Mouse (Mus musculus): ENCODE results near the gene Abhd10.

The Abhd10 gene

DNA sequence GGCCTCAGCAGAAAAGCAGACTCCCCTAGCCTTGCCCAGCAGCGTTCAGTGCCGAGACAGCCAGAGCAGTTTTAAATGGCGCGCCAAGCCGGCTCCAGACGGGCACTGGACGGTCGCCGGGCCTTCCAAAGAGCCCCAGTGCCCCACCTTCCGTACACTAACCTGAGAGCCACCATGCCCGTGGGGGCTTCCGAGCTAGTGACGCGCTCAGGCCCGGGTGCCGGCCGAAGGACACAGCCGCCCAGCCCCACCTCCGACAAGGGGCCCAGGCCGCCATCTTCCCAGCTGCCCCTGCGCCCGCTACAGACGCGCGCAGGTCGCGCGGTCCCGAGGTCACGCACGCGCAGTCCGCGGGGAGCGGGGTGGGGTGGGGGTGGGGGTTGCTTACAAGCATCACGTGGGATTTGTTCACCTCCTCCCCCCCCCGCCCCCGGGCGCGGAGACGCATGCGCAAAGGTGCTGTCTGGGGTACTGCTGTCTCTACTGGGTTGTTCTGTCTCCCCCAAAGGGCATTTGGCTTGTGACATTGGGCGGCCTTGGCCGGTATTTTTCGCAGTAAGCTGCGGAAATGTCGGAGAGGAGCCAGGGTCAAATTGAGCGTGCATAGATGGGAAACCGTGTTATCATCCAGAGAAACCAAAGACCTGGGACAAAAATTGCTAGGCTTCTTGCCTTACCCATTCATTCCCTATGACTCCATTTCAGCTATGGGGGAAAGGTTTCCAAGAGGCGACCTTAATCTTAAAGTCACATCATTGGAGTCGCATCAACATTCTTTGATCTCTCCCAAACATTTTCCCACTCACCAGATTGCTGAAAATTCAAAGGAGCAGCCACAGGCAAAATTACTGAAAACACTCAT is at the start of gene Abhd10:
Gene Abhd10, minus strand, starts transcription at position 341 of the 862 bp plus-strand sequence.
- WGBS: 1% methylated on average over 51 of the region's 51 CpGs

GRCm38 (mm10) chr16:45791286-45791685 is 48.5 kb upstream of the Abhd10 start:
- 75% methylated on average over 5 of the region's 5 CpGs for WGBS

DNA sequence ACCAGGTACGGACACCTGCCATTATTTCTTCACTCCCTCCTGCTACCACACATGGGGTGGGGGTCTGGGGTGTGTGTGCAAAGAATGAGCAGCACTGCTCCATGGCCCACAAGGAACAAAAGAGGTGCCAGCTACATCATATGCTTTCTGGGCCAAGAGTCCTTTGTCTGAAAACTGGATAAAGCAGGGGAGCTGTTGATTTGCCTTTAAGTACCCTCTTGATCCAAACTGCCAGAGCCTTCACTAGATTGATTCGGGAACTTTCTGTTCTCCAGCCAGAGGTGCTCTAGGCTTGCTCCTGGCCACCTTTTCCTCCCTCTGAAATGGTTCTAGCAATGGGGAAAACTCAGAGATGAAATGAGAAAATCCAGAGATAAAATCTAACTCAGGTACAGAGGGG is 46.6 kb upstream of the Abhd10 start:
- 86% methylated on average over 2 of the region's 2 CpGs for WGBS

- WGBS: 91% methylated on average over 6 of the region's 6 CpGs
Observed at GRCm38 (mm10) chr16:45787650-45788049, 44.9 kb upstream of the Abhd10 start.

DNA sequence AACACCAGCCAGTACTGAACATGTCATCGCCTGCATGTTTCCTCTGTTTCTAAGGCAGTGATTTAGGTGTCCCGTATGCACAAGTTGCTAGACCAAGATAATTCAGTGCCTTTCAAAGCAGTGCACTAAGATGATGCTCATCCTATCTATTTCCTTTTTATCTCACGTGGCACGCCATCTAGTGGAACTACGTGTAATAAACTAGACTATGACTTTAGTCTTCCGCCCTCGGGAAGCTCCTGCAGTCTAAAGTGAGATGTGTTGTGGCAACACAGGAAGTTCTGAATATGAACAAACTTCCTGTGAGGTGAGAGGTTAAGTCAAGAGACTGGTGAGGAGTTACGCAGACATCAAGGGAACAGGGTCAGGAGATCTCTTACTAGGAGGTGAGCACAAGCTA is 43.9 kb upstream of the Abhd10 start:
- WGBS: 36% methylated on average over 8 of the region's 8 CpGs

DNA sequence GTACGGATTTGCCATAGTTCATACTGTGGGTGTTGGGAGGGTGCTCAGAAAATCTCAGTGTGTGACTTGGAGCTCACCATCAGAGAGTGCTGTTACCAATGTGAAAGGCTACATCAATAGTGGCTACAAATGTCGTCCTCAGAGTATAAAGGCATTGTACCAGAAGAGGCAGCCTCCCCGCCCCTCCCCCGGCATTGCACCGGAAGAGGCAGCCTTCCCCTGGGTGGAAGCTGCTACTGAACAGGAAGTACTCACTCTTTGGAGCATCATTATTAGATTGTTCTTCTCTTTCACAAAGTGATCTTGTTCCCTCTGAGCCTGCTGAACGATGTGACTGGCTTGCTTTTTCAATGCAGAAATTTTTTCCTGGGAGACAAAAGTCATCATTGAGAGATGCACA is 37.2 kb upstream of the Abhd10 start:
- 69% methylated on average over 6 of the region's 6 CpGs for WGBS

GRCm38 (mm10) chr16:45774813-45775212 is 32.1 kb upstream of the Abhd10 start:
- WGBS: 88% methylated on average over 5 of the region's 5 CpGs

- 92% methylated on average over 6 of the region's 6 CpGs for WGBS
Observed at GRCm38 (mm10) chr16:45770914-45771313, 28.2 kb upstream of the Abhd10 start.

DNA sequence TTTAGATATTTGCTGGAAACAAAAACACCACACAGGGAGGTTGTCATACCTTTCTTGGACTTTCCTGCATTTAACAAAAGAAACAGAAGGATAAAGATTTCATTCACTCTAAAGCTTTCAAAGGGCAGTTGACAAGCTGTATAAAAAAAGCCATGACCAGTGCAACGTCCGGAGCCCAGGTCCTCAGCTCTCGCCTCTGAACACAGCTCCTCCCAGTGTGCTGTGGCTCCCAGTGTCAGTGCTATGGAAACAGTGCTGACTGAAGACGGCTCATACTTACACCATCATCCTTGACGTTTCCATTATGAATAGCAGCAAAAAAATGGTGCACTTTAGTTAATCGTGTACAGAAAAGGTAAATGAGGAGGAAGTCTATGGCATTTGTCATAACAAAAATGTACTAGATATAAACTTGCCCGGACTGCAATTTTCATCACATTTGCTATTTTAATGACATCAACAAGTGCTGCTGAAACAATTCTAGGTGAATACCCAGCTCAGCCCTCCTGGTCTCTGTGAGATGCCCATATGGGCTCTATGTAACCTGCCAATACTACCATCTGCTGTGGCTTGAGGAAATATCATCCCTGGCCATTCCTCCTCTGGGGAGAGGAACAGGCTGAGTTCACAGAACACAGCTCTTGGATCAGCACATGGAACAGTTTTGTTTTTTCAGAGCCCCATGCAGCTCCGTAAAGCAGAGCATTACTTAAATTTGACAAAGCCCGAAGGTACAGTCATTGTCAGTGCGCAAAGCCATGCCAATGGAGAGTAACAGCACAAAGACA is 25.3 kb upstream of the Abhd10 start:
- WGBS: 38% methylated on average over 10 of the region's 10 CpGs

DNA sequence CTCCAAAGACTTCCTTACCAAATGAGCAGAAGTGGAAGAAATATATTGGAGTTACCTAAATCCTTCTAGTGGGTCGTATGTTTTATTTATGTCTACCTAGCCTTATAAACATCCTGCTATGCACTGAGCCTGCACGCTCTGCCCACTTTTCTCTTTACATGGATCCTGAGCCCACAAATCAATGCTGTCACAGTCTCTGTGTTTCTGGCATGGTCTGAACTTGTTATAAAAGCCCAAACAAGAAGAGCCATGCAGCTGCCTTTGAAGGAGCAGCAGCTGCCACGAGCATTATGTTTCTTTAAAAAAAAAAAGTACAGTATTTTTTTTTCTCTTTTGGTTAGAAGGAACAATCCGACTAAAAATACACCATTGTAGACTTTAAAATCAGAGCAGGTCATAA is 24.7 kb upstream of the Abhd10 start:
- WGBS: 33% methylated on average over 4 of the region's 4 CpGs

DNA sequence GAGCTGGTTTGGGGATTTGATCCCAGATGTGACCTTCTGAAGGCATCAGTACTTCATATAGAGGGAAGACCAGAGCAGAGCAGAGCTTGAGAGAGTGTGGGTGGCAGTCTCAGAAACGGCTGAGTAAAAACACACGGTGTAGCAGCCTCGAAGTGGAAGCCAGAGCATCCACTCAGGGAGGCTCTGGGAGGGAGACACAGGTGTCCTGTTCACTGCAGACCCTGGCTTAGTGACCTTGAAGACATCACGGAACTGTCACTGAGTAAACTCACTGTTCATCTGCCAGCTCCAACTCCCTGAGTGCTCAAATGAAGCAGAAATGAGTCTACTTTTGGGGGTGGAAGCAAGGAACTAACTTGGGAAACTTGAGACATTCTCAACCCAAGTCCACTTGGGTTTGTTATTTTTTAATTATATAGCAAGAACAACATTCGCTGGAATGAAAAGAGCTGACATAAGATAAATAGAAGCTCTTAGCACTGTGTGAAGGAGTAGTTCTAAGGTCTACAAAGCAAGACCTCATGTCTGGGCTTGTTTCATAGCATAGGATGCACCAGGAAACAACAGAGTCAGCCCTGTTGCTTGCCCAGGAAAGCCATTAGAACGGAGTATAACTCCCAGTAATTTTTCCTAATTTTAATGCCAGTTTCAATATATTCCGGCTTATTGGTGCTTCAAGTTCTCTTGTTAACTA is 23.2 kb upstream of the Abhd10 start:
- 60% methylated on average over 7 of the region's 7 CpGs for WGBS

DNA sequence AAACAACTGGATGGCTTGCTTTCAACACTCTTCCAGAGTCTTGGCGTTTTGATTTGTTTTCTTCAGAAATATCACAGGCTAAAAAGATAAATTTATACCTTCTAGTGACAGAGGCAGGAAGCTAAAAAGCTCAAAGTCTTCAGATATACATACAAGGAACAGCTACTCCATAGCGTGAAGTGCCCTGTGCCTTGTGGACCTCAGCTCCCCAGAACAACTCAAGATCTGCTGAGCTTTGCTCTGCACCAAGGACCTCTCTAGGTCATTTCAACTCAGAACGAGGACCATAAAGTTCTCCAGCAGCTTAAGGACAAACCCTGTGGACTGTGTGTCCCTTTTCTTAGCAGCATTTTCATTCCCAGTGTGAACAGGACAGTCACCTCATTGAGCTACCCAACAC is 22.3 kb upstream of the Abhd10 start:
- 81% methylated on average over 3 of the region's 3 CpGs for WGBS

DNA sequence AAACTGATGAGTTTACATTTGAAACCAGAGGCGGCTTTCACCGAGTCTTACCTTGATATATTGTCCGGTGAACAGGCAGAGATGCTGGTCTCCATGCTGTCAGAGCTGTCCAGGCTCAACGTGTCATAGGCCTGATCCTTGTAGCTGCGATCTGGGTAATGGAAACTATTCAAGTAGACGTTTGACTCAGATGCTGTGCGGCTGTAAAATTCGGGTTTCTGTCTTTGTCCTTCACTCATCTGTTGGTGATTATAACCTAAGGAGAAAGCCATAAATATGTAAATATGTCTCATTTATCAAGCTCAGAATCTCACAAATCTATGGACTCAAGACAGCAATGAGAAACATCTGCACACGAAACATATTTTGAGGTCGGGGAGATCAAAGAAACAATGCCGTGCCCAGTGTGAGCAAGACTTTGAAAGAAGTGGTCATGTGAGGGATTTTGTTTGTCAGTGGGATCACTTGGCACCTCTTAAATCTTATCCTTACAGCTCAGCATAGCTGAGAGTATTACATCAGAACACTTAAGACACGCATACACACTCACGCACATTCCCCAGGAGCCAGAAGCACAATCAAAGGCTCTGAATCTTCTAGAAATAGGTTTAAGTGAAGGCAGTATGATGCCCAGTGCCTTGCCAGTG is 20.2 kb upstream of the Abhd10 start:
- WGBS: 91% methylated on average over 13 of the region's 13 CpGs

- WGBS: 81% methylated on average over 1 of the region's 1 CpGs
Observed at GRCm38 (mm10) chr16:45761425-45761824, 18.7 kb upstream of the Abhd10 start.

GRCm38 (mm10) chr16:45758726-45759269 is 16.0 kb upstream of the Abhd10 start:
- WGBS: 85% methylated on average over 9 of the region's 9 CpGs

GRCm38 (mm10) chr16:45757421-45758078 is 14.8 kb upstream of the Abhd10 start:
- 79% methylated on average over 12 of the region's 12 CpGs for WGBS

- 18% methylated on average over 9 of the region's 9 CpGs for WGBS
Observed at GRCm38 (mm10) chr16:45756855-45757254, 14.1 kb upstream of the Abhd10 start.

- WGBS: 69% methylated on average over 4 of the region's 4 CpGs
Observed at GRCm38 (mm10) chr16:45743591-45744144, 913 bp upstream of the Abhd10 start.

DNA sequence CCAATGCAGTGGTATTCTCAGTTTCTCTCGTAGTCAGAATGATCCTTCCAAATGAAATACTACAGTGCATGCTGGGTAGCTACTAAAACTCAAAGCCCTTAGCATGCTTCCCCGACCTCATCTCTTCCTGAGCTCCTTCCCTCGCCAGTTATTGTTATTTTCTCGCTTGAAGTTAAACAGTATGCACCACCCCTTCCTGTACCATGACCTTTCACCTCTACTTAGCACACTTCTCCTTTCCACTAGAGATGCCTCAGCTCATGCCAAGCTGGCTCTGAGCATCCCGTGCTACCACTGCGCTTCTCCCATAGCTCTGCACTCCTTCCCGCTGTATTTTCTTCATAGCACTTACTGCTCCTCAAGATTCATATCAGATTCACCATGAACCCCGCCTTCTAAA is 4.9 kb downstream of the Abhd10 start:
- 82% methylated on average over 8 of the region's 8 CpGs for WGBS

DNA sequence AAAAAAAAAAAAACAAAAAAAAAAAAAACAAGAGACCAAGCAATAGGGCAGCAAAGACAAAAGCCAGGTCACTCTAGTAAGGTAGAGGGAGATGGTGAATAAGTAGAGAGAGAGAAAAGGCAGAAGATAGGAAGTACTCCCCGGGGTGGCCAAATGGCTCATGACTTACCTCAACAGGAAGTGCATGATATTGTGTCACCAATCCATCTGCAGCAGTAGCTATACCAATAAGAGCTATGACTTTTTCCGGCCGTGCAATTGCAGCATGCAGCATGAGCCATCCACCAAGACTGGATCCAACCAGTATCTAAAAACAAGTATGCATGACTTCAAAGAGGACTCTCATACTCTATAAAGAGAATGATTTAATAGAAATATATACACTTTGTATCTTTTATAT is 6.0 kb downstream of the Abhd10 start:
- 91% methylated on average over 3 of the region's 3 CpGs for WGBS

DNA sequence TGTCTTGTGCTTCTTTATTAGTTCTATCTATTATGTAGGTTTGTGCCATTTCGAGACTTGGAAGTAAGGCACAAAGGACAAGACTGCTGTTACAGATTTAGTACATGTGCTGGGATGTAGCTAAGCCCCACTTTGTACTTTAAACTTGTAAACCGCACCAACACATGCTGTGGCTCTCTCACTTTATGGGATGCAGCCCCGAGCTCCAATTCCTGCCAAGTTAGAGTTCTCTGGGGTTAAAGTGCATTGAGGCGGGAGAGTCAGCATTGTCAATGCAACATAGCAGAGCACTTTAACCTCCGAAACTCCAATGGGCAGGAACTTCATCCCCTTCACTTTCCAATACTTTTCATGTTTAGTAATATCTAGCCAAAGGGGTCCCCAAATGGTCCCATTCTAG is 13.6 kb downstream of the Abhd10 start:
- 82% methylated on average over 5 of the region's 5 CpGs for WGBS
